8 mouse cellular contexts compared by ENCODE assay signal in genomic region chr5:139736504-139736940, GRCm38 (mm10). TPM values are rescaled to one million over a fixed set of nuclear protein-coding genes. Genes with fewer than 3 reads are reported as not detected.
DNase-seq lines count a peak whose midpoint lies in the region; ATAC-seq and TF ChIP-seq lines count a peak whose summit lies in the region.

No protein-coding gene starts in this region.

- no peaks in the 10 kb centered on the region for H3K27me3 ChIP-seq in kidney, postnatal 0 days (ENCODE audit: insufficient read depth, low read length)
- H3K27me3 ChIP-seq in embryonic facial prominence, embryonic 15.5 days, result no peaks in the 10 kb centered on the region
- H3K27me3 ChIP-seq in intestine, embryonic 14.5 days (replicated peaks; ENCODE audit: control insufficient read depth, insufficient read depth, low read length), result no peaks in the 10 kb centered on the region
- no peaks in the 10 kb centered on the region for H3K27me3 ChIP-seq in midbrain, embryonic 16.5 days (ENCODE audit: control insufficient read depth, insufficient read depth, low read depth, low read length)

- 9% methylated on average over 10 of the region's 10 CpGs for WGBS in kidney, postnatal 0 days
- 8% methylated on average over 10 of the region's 10 CpGs for WGBS in embryonic facial prominence, embryonic 15.5 days
- 13% methylated on average over 10 of the region's 10 CpGs for WGBS in intestine, embryonic 14.5 days
- 11% methylated on average over 10 of the region's 10 CpGs for WGBS in midbrain, embryonic 16.5 days

- H3K36me3 ChIP-seq in kidney, postnatal 0 days (ENCODE audit: insufficient read depth, low read length), result no peaks in the 10 kb centered on the region
- H3K36me3 ChIP-seq in embryonic facial prominence, embryonic 15.5 days, result no peaks in the 10 kb centered on the region
- no peaks in the 10 kb centered on the region for H3K36me3 ChIP-seq in intestine, embryonic 14.5 days (ENCODE audit: control insufficient read depth, insufficient read depth, low read length)
- H3K36me3 ChIP-seq in midbrain, embryonic 16.5 days (ENCODE audit: control insufficient read depth, insufficient read depth, low read length), result no peaks in the 10 kb centered on the region

- peaks cover 22% of the 10 kb centered on the region for H3K4me1 ChIP-seq in kidney, postnatal 0 days (replicated peaks; ENCODE audit: insufficient read depth, low read length)
- peaks cover 53% of the 10 kb centered on the region for H3K4me1 ChIP-seq in embryonic facial prominence, embryonic 15.5 days
- H3K4me1 ChIP-seq in intestine, embryonic 14.5 days (replicated peaks; ENCODE audit: control insufficient read depth, insufficient read depth, low read length), result peaks cover 21% of the 10 kb centered on the region
- H3K4me1 ChIP-seq in midbrain, embryonic 16.5 days (ENCODE audit: control insufficient read depth, insufficient read depth, low read length), result peaks cover 21% of the 10 kb centered on the region

- peak overlapping the region; percentile 49 for H3K4me3 ChIP-seq in kidney, postnatal 0 days (replicated peaks; ENCODE audit: low read depth, low read length)
- peak overlapping the region; percentile 57 for H3K4me3 ChIP-seq in embryonic facial prominence, embryonic 15.5 days (replicated peaks)
- peak overlapping the region; percentile 22; the same call in 1 of the 2 replicates for H3K4me3 ChIP-seq in intestine, embryonic 14.5 days (ENCODE audit: low read depth, low read length)
- H3K4me3 ChIP-seq in midbrain, embryonic 16.5 days (ENCODE audit: low read depth, low read length), result peak overlapping the region; percentile 63

- ATAC-seq in kidney, postnatal 0 days (replicated peaks; ENCODE audit: low FRiP score, low read depth), result peak; percentile 40
- ATAC-seq in embryonic facial prominence, embryonic 15.5 days (ENCODE audit: insufficient number of reproducible peaks, low FRiP score, low TSS enrichment, low read depth), result peak; percentile 56
- ATAC-seq in intestine, embryonic 14.5 days (replicated peaks; ENCODE audit: low FRiP score, low TSS enrichment, low read depth), result peak; percentile 52
- peak; percentile 59; the same call in 1 of the 2 replicates for ATAC-seq in midbrain, embryonic 16.5 days
- ATAC-seq in inflammation-experienced regulatory T-cells, adult 6 months, result no peak

- no peaks in the 10 kb centered on the region for H3K9me3 ChIP-seq in kidney, postnatal 0 days (replicated peaks; ENCODE audit: low read length)
- no peaks in the 10 kb centered on the region for H3K9me3 ChIP-seq in embryonic facial prominence, embryonic 15.5 days (replicated peaks)
- H3K9me3 ChIP-seq in intestine, embryonic 14.5 days (ENCODE audit: control insufficient read depth, low read length), result no peaks in the 10 kb centered on the region
- no peaks in the 10 kb centered on the region for H3K9me3 ChIP-seq in midbrain, embryonic 16.5 days (replicated peaks; ENCODE audit: control insufficient read depth, low read length, poor library complexity, severe bottlenecking)

- 0 out of 2 replicates have a peak overlapping the region, but pooled peaks have one; percentile 39 for H3K27ac ChIP-seq in kidney, postnatal 0 days
- H3K27ac ChIP-seq in embryonic facial prominence, embryonic 15.5 days (replicated peaks), result peak overlapping the region; percentile 86
- H3K27ac ChIP-seq in intestine, embryonic 14.5 days (ENCODE audit: low read depth), result peak overlapping the region; percentile 18; the same call in 1 of the 2 replicates
- H3K27ac ChIP-seq in midbrain, embryonic 16.5 days (ENCODE audit: low read length), result peak overlapping the region; percentile 41; the same call in 1 of the 2 replicates

- no peak for DNase-seq in kidney, postnatal 0 days (ENCODE audit: low spot score)
- no peak for DNase-seq in kidney, postnatal 10 days
- DNase-seq in intestine, embryonic 14.5 days (ENCODE audit: low spot score), result no peak
- no peak for DNase-seq in cerebellum, adult 11-12 months
- no peak for DNase-seq in adipocyte (ENCODE audit: low spot score)

- peak overlapping the region; percentile 96 for H3K4me2 ChIP-seq in kidney, postnatal 0 days (ENCODE audit: low read length)
- H3K4me2 ChIP-seq in embryonic facial prominence, embryonic 15.5 days (replicated peaks), result peak overlapping the region; percentile 96
- peak overlapping the region; percentile 66 for H3K4me2 ChIP-seq in intestine, embryonic 14.5 days (ENCODE audit: low read length)
- H3K4me2 ChIP-seq in midbrain, embryonic 16.5 days (ENCODE audit: low read length), result peak overlapping the region; percentile 77

- TF ChIP-seq CTCF in kidney, postnatal 0 days (IDR thresholded peaks at IDR 0.05; ENCODE audit: low read depth), result no peak

- H3K9ac ChIP-seq in kidney, postnatal 0 days (ENCODE audit: low read depth, low read length), result no peak overlapping the region
- no peak overlapping the region for H3K9ac ChIP-seq in embryonic facial prominence, embryonic 15.5 days
- H3K9ac ChIP-seq in intestine, embryonic 14.5 days (ENCODE audit: low read length), result peak overlapping the region; percentile 2; the same call in 1 of the 2 replicates
- H3K9ac ChIP-seq in midbrain, embryonic 16.5 days (ENCODE audit: low read depth, low read length), result peak overlapping the region; percentile 16; the same call in 1 of the 2 replicates

RNA-seq across cellular contexts. Expression of gene Micall2, which starts 0.4 kb away (rescaled TPM):
- polyA plus RNA-seq in kidney, postnatal 0 days (2015; fragmentation: Nextera tagmentation; extraction: Ambion mirVana), result 4.2 and 4.6 TPM in 2 replicates
- 5.7 and 7.7 TPM in 2 replicates for polyA plus RNA-seq in embryonic facial prominence, embryonic 15.5 days (2015; fragmentation: Nextera tagmentation; extraction: Ambion mirVana)
- polyA plus RNA-seq in intestine, embryonic 14.5 days (2014; fragmentation: Nextera tagmentation; extraction: Ambion mirVana), result 4.5 and 6.5 TPM in 2 replicates
- 14.7 and 15.2 TPM in 2 replicates for polyA plus RNA-seq in midbrain, embryonic 16.5 days (2015; fragmentation: Nextera tagmentation; extraction: Ambion mirVana)
- not detected for polyA plus RNA-seq in inflammation-experienced regulatory T-cells, adult 6 months (2017; shearing (Covaris generic))

RNA-seq across cellular contexts. Expression of gene Ints1, which starts 39.0 kb away (rescaled TPM):
- 17.9 and 19.0 TPM in 2 replicates for polyA plus RNA-seq in kidney, postnatal 0 days (2015; fragmentation: Nextera tagmentation; extraction: Ambion mirVana)
- polyA plus RNA-seq in embryonic facial prominence, embryonic 15.5 days (2015; fragmentation: Nextera tagmentation; extraction: Ambion mirVana), result 23.0 and 23.7 TPM in 2 replicates
- polyA plus RNA-seq in intestine, embryonic 14.5 days (2014; fragmentation: Nextera tagmentation; extraction: Ambion mirVana), result 36.5 and 42.5 TPM in 2 replicates
- 33.2 TPM in 2 replicates for polyA plus RNA-seq in midbrain, embryonic 16.5 days (2015; fragmentation: Nextera tagmentation; extraction: Ambion mirVana)
- polyA plus RNA-seq in inflammation-experienced regulatory T-cells, adult 6 months (2017; shearing (Covaris generic)), result 10 to 100 TPM; 12.9 to 21.0 (median 16.1) TPM

RNA-seq across cellular contexts. Expression of gene Mafk, which starts 54.8 kb away (rescaled TPM):
- 12.8 and 14.4 TPM in 2 replicates for polyA plus RNA-seq in kidney, postnatal 0 days (2015; fragmentation: Nextera tagmentation; extraction: Ambion mirVana)
- 11.6 and 11.7 TPM in 2 replicates for polyA plus RNA-seq in embryonic facial prominence, embryonic 15.5 days (2015; fragmentation: Nextera tagmentation; extraction: Ambion mirVana)
- polyA plus RNA-seq in intestine, embryonic 14.5 days (2014; fragmentation: Nextera tagmentation; extraction: Ambion mirVana), result 9.4 and 11.2 TPM in 2 replicates
- polyA plus RNA-seq in midbrain, embryonic 16.5 days (2015; fragmentation: Nextera tagmentation; extraction: Ambion mirVana), result 17.6 and 18.8 TPM in 2 replicates
- 10 to 100 TPM; 10.7 to 12.5 (median 11.0) TPM for polyA plus RNA-seq in inflammation-experienced regulatory T-cells, adult 6 months (2017; shearing (Covaris generic))

Comparison
In these comparisons a context has a peak if more than half of its experiments do, and no peak if none do; other contexts are left out.
1. H3K27ac ChIP-seq: peak in every context shown above with its lines; median percentile 86 in embryonic facial prominence, embryonic 15.5 days; 41 in midbrain, embryonic 16.5 days; 39 in kidney, postnatal 0 days; 18 in intestine, embryonic 14.5 days.
2. H3K9ac ChIP-seq: peak in intestine, embryonic 14.5 days (single experiment) and midbrain, embryonic 16.5 days (single experiment); none in kidney, postnatal 0 days (single experiment) and embryonic facial prominence, embryonic 15.5 days (single experiment).
3. Peak in every context shown above with its lines, with median percentiles within 50 percentile points of each other: H3K4me2 ChIP-seq and H3K4me3 ChIP-seq.